9 mouse cellular contexts compared by ENCODE assay signal in the genomic region with DNA sequence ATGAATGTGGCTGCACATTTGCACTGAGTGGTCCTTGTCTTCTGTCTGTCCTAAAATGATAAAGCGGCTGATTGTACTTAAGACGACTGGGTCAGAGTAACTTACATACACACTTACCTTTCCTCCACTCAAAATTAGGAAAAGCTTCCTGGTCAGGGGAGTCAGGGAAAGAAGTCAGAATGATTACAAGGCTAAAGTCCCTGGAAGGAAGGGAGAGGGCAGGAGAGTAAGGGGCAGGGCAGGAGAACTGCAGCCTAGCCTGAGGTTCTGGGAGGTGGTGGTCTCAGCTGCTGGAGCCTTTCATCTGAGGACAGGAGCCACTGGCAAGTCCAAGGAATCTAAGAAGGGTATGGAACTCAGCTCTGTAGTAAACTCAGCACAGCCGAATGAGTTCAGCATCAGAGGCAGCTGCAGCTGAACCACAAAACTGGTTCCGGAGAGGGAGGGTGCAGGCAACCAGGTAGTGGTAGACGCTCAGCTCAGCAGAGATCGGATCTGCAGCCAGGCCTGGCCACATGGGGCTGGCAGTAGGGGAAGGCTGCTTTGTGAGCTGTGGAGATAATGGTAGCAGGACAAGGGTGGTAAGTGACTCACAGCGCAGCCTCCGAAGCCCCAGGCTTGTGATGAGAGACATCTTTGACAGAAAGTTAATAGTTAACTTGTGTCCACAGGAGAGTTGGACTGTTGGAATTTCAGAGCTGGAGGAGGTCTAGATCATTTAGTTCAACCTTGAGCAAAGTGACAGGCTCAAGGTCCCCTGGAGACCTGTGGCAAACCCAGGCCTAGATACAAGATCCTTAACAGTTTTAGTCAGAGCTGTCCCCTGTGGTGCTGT. TPM values are rescaled to one million over a fixed set of nuclear protein-coding genes. Genes with fewer than 3 reads are reported as not detected.
DNase-seq lines count a peak whose midpoint lies in the region; ATAC-seq and TF ChIP-seq lines count a peak whose summit lies in the region.
"Had no signal": no experiment of that assay in that cellular context is flagged by ENCODE, and none has a peak within 500 bp of the region (broad histone marks: within the 10 kb centered on the region; RNA-seq: fewer than 3 reads in every experiment).

No protein-coding gene starts in this region.

- 0 out of 2 replicates have a peak overlapping the region, but pooled peaks have one; percentile 2 for H3K27ac ChIP-seq in lung, postnatal 0 days (ENCODE audit: low read length)
- H3K27ac ChIP-seq in liver, embryonic 13.5 days = peak overlapping the region; percentile 88
- H3K27ac ChIP-seq in hindbrain, embryonic 14.5 days = no peak overlapping the region

- no peaks in the 10 kb centered on the region for H3K9me3 ChIP-seq in lung, postnatal 0 days (ENCODE audit: low read length)
- H3K9me3 ChIP-seq in liver, embryonic 13.5 days (replicated peaks) = no peaks in the 10 kb centered on the region
- H3K9me3 ChIP-seq in hindbrain, embryonic 14.5 days (ENCODE audit: control insufficient read depth, low read length) = no peaks in the 10 kb centered on the region

- DNase-seq in lung, postnatal 0 days (ENCODE audit: low spot score) = no peak
- no peak for DNase-seq in lung, postnatal 25 days (ENCODE audit: low spot score)
- DNase-seq in kidney, adult 11 months = peak; percentile 84
- peak; percentile 61 for DNase-seq in liver, embryonic 13.5 days
- peak; percentile 81 for DNase-seq in yolk sac, embryonic 10.5 days (ENCODE audit: low spot score)
- no peak for DNase-seq in gastrocnemius, postnatal 4 days (ENCODE audit: low spot score in 2 of 2)
- DNase-seq in hindbrain, embryonic 14.5 days (ENCODE audit: low spot score) = no peak

- no peaks in the 10 kb centered on the region for H3K36me3 ChIP-seq in lung, postnatal 0 days (ENCODE audit: insufficient read depth, low read length)
- peaks cover 9% of the 10 kb centered on the region for H3K36me3 ChIP-seq in liver, embryonic 13.5 days
- H3K36me3 ChIP-seq in hindbrain, embryonic 14.5 days (replicated peaks; ENCODE audit: control insufficient read depth, insufficient read depth) = no peaks in the 10 kb centered on the region; the same call in 1 of the 2 replicates

- peaks cover 5% of the 10 kb centered on the region; the same call in 1 of the 2 replicates for H3K4me1 ChIP-seq in lung, postnatal 0 days (ENCODE audit: insufficient read depth, low read depth, low read length)
- H3K4me1 ChIP-seq in liver, embryonic 13.5 days (replicated peaks) = peaks cover 83% of the 10 kb centered on the region
- peaks cover 8% of the 10 kb centered on the region; the same call in 1 of the 2 replicates for H3K4me1 ChIP-seq in hindbrain, embryonic 14.5 days (replicated peaks; ENCODE audit: control insufficient read depth, insufficient read depth, low read length)

- no peak overlapping the region for H3K4me2 ChIP-seq in lung, postnatal 0 days (replicated peaks; ENCODE audit: low read depth, low read length)
- H3K4me2 ChIP-seq in liver, embryonic 13.5 days = peak overlapping the region; percentile 53
- H3K4me2 ChIP-seq in hindbrain, embryonic 14.5 days (replicated peaks) = no peak overlapping the region

- no peak for TF ChIP-seq EP300 in lung, postnatal 0 days (IDR thresholded peaks at IDR 0.05)

- H3K27me3 ChIP-seq in lung, postnatal 0 days (replicated peaks; ENCODE audit: insufficient read depth, low read length) = no peaks in the 10 kb centered on the region
- no peaks in the 10 kb centered on the region for H3K27me3 ChIP-seq in liver, embryonic 13.5 days
- no peaks in the 10 kb centered on the region for H3K27me3 ChIP-seq in hindbrain, embryonic 14.5 days (ENCODE audit: control insufficient read depth, insufficient read depth, low read length)

- no peak overlapping the region for H3K4me3 ChIP-seq in lung, postnatal 0 days (ENCODE audit: low read depth, low read length)
- peak overlapping the region; percentile 1; the same call in 1 of the 2 replicates for H3K4me3 ChIP-seq in liver, embryonic 13.5 days (replicated peaks)
- no peak overlapping the region for H3K4me3 ChIP-seq in hindbrain, embryonic 14.5 days (replicated peaks; ENCODE audit: low read length)

- WGBS in lung, postnatal 0 days = 47% methylated on average over 8 of the region's 8 CpGs
- 10% methylated on average over 8 of the region's 8 CpGs for WGBS in liver, embryonic 13.5 days (ENCODE audit: insufficient replicate concordance)
- 56% methylated on average over 8 of the region's 8 CpGs for WGBS in hindbrain, embryonic 14.5 days

- TF ChIP-seq CTCF in lung, postnatal 0 days (IDR thresholded peaks at IDR 0.05) = no peak

- no peak overlapping the region for H3K9ac ChIP-seq in lung, postnatal 0 days (replicated peaks; ENCODE audit: low read depth)
- peak overlapping the region; percentile 63 for H3K9ac ChIP-seq in liver, embryonic 13.5 days
- H3K9ac ChIP-seq in hindbrain, embryonic 14.5 days = no peak overlapping the region

- no peak for ATAC-seq in lung, postnatal 0 days
- peak; percentile 93 for ATAC-seq in liver, embryonic 13.5 days (ENCODE audit: low read depth)
- no peak for ATAC-seq in hindbrain, embryonic 14.5 days (ENCODE audit: low FRiP score)

RNA-seq across cellular contexts. Expression of gene Myo18a, which starts 9.1 kb away (rescaled TPM):
- 21.6 and 33.3 TPM in 2 replicates for polyA plus RNA-seq in lung, postnatal 0 days (2015; fragmentation: Nextera tagmentation; extraction: Ambion mirVana)
- 17.3 and 21.8 TPM in 2 replicates for polyA plus RNA-seq in liver, embryonic 13.5 days (2015; fragmentation: Nextera tagmentation; extraction: Ambion mirVana)
- total RNA-seq in gastrocnemius, postnatal 4 days (2021) = 100 to 1,000 TPM; 261 to 280 TPM
- polyA plus RNA-seq in hindbrain, embryonic 14.5 days (2014; fragmentation: Nextera tagmentation; extraction: Ambion mirVana) = 42.1 and 43.7 TPM in 2 replicates

RNA-seq across cellular contexts. Expression of gene Gm10277, which starts 15.5 kb away (rescaled TPM):
- polyA plus RNA-seq in lung, postnatal 0 days (2015; fragmentation: Nextera tagmentation; extraction: Ambion mirVana) = 0.90 and 1.2 TPM in 2 replicates
- 0.57 and 0.78 TPM in 2 replicates for polyA plus RNA-seq in liver, embryonic 13.5 days (2015; fragmentation: Nextera tagmentation; extraction: Ambion mirVana)
- not detected for total RNA-seq in gastrocnemius, postnatal 4 days (2021)
- 0.69 and 1.4 TPM in 2 replicates for polyA plus RNA-seq in hindbrain, embryonic 14.5 days (2014; fragmentation: Nextera tagmentation; extraction: Ambion mirVana)

RNA-seq across cellular contexts. Expression of gene Cryba1, which starts 47.0 kb away (rescaled TPM):
- not detected in 2 replicates for polyA plus RNA-seq in lung, postnatal 0 days (2015; fragmentation: Nextera tagmentation; extraction: Ambion mirVana)
- polyA plus RNA-seq in liver, embryonic 13.5 days (2015; fragmentation: Nextera tagmentation; extraction: Ambion mirVana) = 0.24 TPM in 1 of 2 replicates, not detected in the other
- not detected for total RNA-seq in gastrocnemius, postnatal 4 days (2021)
- 0.47 and 0.62 TPM in 2 replicates for polyA plus RNA-seq in hindbrain, embryonic 14.5 days (2014; fragmentation: Nextera tagmentation; extraction: Ambion mirVana)
- polyA plus RNA-seq: gonadal fat pad, adult 2 months; limb, embryonic 14.5 days had no signal

Comparison
In these comparisons a context has a peak if more than half of its experiments do, and no peak if none do; other contexts are left out.
1. DNase-seq: peak in kidney, adult 11 months (single experiment), liver, embryonic 13.5 days (single experiment) and yolk sac, embryonic 10.5 days (single experiment); none in lung, postnatal 0 days (single experiment), lung, postnatal 25 days (single experiment), gastrocnemius, postnatal 4 days (0 of 2) and hindbrain, embryonic 14.5 days (single experiment).